Mouse (Mus musculus): ENCODE measurements around the gene Abcg1. TPM values are rescaled to one million over a fixed set of nuclear protein-coding genes. Genes with fewer than 3 reads are reported as not detected.

Abcg1 gene
- polyA plus RNA-seq, 1 experiment from 2014 or later, result 18.2 TPM

- peaks cover 4% of the 10 kb centered on the region for H3K4me1 ChIP-seq
- no peaks in the 10 kb centered on the region for H3K36me3 ChIP-seq (ENCODE audit: poor library complexity, severe bottlenecking)
- H3K4me2 ChIP-seq, result no peak overlapping the region
- no peak overlapping the region for H3K4me3 ChIP-seq
- no peak overlapping the region for H3K27ac ChIP-seq
- peaks cover 11% of the 10 kb centered on the region; the same call in 1 of the 2 replicates for H3K9me3 ChIP-seq (replicated peaks)
- 83% methylated on average over 9 of the region's 9 CpGs for WGBS
- H3K27me3 ChIP-seq, result no peaks in the 10 kb centered on the region
- ATAC-seq, result no peak
- no peak overlapping the region for H3K9ac ChIP-seq
These were observed 28.6 kb upstream of the Abcg1 start for GRCm38 (mm10) chr17:31028821-31029370.

DNA sequence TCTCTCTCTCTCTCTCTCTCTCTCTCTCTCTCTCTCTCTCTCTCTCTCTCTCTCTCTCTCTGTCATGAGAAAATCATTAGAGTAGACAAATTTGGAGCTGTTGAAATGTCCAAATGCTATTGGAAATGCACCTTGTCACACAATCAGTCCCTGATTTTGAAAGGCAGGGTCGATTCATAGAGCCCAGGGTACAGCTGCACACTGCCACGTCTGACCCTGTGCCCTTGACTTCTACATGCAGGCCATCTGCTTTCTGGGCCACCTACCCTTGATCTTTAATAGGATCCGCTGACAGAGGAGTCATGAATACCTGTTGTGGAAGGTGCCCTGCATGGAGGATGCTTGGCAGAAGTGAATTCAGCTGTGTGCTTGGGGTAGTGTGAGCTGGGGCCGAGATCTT lies 28.1 kb upstream of the Abcg1 start:
- H3K27me3 ChIP-seq, result no peaks in the 10 kb centered on the region
- 95% methylated on average over 4 of the region's 4 CpGs for WGBS
- H3K4me3 ChIP-seq, result no peak overlapping the region
- H3K36me3 ChIP-seq (ENCODE audit: poor library complexity, severe bottlenecking), result no peaks in the 10 kb centered on the region
- no peak for ATAC-seq
- H3K4me2 ChIP-seq, result no peak overlapping the region
- no peak overlapping the region for H3K27ac ChIP-seq
- no peak overlapping the region for H3K9ac ChIP-seq
- peaks cover 11% of the 10 kb centered on the region; the same call in 1 of the 2 replicates for H3K9me3 ChIP-seq (replicated peaks)
- H3K4me1 ChIP-seq, result peaks cover 9% of the 10 kb centered on the region

DNA sequence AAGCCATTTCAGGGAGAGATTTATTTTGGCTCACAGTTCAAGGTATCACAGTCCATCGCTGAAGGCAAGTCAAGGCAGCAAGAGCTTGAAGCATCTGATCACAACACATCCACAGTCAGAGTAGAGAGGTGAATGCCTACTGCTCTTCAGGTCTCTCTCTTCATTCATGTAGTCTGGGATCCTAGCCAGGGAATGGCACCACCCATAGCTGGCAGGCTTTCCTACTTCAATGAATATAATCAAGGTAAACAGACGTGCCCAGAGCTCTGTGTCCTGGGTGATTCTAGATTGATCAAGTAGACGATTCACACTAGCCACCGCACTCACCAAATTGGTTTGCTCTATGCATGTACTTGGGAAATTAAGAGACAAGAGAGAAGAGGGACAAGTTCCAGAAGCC lies 25.1 kb upstream of the Abcg1 start:
- peaks cover 20% of the 10 kb centered on the region for H3K4me1 ChIP-seq
- no peaks in the 10 kb centered on the region for H3K36me3 ChIP-seq (ENCODE audit: poor library complexity, severe bottlenecking)
- H3K9me3 ChIP-seq (replicated peaks), result peaks cover 11% of the 10 kb centered on the region; the same call in 1 of the 2 replicates
- 86% methylated on average over 4 of the region's 4 CpGs for WGBS
- H3K27me3 ChIP-seq, result no peaks in the 10 kb centered on the region
- H3K4me2 ChIP-seq, result no peak overlapping the region
- no peak overlapping the region for H3K27ac ChIP-seq
- no peak overlapping the region for H3K4me3 ChIP-seq
- H3K9ac ChIP-seq, result no peak overlapping the region
- no peak for ATAC-seq

- H3K4me3 ChIP-seq, result no peak overlapping the region
- no peak overlapping the region for H3K4me2 ChIP-seq
- ATAC-seq, result no peak
- H3K36me3 ChIP-seq (ENCODE audit: poor library complexity, severe bottlenecking), result no peaks in the 10 kb centered on the region
- H3K27ac ChIP-seq, result no peak overlapping the region
- H3K9ac ChIP-seq, result no peak overlapping the region
- WGBS, result 68% methylated on average over 2 of the region's 2 CpGs
- H3K27me3 ChIP-seq, result no peaks in the 10 kb centered on the region
- H3K4me1 ChIP-seq, result peaks cover 20% of the 10 kb centered on the region
- peaks cover 11% of the 10 kb centered on the region; the same call in 1 of the 2 replicates for H3K9me3 ChIP-seq (replicated peaks)
These were observed 24.2 kb upstream of the Abcg1 start for GRCm38 (mm10) chr17:31033251-31033650.

DNA sequence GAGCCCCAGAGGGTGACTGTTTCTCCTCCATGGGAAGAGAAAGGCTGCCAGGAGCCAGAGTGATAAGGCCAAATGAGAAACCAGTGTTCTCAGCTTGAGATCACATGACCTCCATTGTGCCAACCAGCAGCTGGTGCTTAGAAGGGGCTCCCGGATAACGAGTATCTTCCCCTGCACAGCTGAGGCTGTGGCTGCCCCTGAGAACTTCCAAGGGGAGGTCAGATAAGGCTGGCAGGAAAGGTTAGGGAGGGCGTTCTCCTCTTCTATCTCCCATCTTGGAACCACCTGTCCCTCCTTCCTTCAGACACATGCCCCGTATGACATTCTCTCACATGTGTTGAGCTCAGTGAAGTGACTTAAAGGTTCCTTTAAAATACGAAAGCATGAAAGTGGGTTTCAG lies 23.3 kb upstream of the Abcg1 start:
- peak; percentile 30; the same call in 1 of the 2 replicates for ATAC-seq

GRCm38 (mm10) chr17:31034674-31035356 lies 22.7 kb upstream of the Abcg1 start:
- peaks cover 20% of the 10 kb centered on the region for H3K4me1 ChIP-seq
- no peaks in the 10 kb centered on the region for H3K27me3 ChIP-seq
- 94% methylated on average over 9 of the region's 9 CpGs for WGBS
- no peak overlapping the region for H3K4me3 ChIP-seq
- peaks cover 11% of the 10 kb centered on the region; the same call in 1 of the 2 replicates for H3K9me3 ChIP-seq (replicated peaks)
- H3K36me3 ChIP-seq (ENCODE audit: poor library complexity, severe bottlenecking), result no peaks in the 10 kb centered on the region
- no peak overlapping the region for H3K4me2 ChIP-seq
- ATAC-seq, result no peak
- H3K27ac ChIP-seq, result 0 out of 2 replicates have a peak overlapping the region, but pooled peaks have one; percentile 45
- H3K9ac ChIP-seq, result no peak overlapping the region

More for the DNA sequence above, 23.3 kb upstream of the Abcg1 start:
- H3K4me1 ChIP-seq, result peaks cover 20% of the 10 kb centered on the region
- no peak overlapping the region for H3K9ac ChIP-seq
- WGBS, result 44% methylated on average over 5 of the region's 5 CpGs
- no peak overlapping the region for H3K4me2 ChIP-seq
- peak overlapping the region; percentile 45 for H3K27ac ChIP-seq
- peaks cover 11% of the 10 kb centered on the region; the same call in 1 of the 2 replicates for H3K9me3 ChIP-seq (replicated peaks)
- H3K4me3 ChIP-seq, result no peak overlapping the region
- no peaks in the 10 kb centered on the region for H3K36me3 ChIP-seq (ENCODE audit: poor library complexity, severe bottlenecking)
- no peaks in the 10 kb centered on the region for H3K27me3 ChIP-seq

DNA sequence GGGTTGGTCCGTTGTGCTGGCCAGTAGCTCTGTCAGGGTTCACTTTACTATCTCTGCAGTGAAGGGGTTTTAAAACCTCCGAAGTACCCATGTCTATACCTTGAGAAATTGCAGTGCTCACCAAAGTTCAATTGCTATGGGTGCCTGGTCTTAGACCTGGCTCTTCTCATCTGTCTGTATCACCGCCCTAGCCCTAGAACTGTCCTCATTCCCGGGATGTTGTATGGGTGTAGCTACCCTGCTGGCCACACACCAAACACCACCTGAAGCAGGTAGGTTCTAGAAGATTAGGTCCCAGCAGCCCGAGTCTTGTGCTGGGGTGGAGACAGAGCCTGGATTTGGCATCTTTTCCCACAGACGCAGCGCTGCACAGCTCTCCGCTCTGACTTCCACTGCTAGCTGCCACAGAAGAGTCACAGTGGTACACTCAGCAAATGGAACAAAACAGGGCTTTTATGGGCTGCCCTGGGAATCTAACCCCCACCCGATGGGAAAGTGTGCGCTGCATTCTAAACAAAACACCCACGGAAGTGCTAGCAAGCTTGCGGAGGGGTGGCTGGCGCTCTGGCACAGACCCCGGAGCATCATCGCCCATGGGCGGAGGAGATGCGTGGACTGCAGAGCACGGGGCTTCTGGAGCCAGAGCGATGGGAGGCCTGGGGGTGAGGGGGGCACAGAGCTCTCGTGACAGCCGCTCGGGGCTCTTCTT lies 21.2 kb upstream of the Abcg1 start:
- 0 out of 2 replicates have a peak overlapping the region, but pooled peaks have one; percentile 18 for H3K9ac ChIP-seq
- H3K4me3 ChIP-seq, result no peak overlapping the region
- H3K36me3 ChIP-seq (ENCODE audit: poor library complexity, severe bottlenecking), result no peaks in the 10 kb centered on the region
- no peak for ATAC-seq
- H3K4me1 ChIP-seq, result peaks cover 20% of the 10 kb centered on the region
- H3K27me3 ChIP-seq, result no peaks in the 10 kb centered on the region
- WGBS, result 74% methylated on average over 22 of the region's 22 CpGs
- H3K9me3 ChIP-seq (replicated peaks), result peaks cover 11% of the 10 kb centered on the region; the same call in 1 of the 2 replicates
- H3K4me2 ChIP-seq, result no peak overlapping the region
- no peak overlapping the region for H3K27ac ChIP-seq

DNA sequence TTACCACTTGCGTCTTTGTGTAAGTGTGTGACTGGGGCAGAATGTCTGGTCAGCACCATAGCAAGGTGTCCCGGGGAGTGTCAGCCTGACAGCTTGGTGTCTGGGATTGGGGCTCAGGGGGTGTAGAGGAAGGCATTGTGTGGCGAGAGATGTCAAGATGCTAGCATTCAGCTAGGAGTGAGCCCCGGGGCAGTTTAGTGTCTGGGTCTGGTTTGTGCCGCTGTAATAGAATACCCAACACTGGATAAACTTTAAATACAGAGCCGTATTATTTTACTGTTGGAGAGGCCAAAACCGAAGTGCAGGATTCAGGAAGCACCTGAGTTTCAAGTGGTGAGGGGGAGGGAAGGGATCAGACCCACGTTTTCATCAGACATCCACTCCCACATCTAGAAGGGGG lies 20.1 kb upstream of the Abcg1 start:
- 84% methylated on average over 8 of the region's 8 CpGs for WGBS
- Histone ChIP-seq H3K9me3 (replicated peaks) (peaks cover 4% of the 10 kb centered on the region; the same call in 1 of the 2 replicates), H3K27me3 (no peaks in the 10 kb centered on the region), H3K36me3 (ENCODE audit: poor library complexity, severe bottlenecking) (no peaks in the 10 kb centered on the region), H3K4me3 (no peak overlapping the region), H3K9ac (no peak overlapping the region), H3K27ac (no peak overlapping the region), H3K4me2 (no peak overlapping the region), H3K4me1 (peaks cover 20% of the 10 kb centered on the region)
- no peak for ATAC-seq

DNA sequence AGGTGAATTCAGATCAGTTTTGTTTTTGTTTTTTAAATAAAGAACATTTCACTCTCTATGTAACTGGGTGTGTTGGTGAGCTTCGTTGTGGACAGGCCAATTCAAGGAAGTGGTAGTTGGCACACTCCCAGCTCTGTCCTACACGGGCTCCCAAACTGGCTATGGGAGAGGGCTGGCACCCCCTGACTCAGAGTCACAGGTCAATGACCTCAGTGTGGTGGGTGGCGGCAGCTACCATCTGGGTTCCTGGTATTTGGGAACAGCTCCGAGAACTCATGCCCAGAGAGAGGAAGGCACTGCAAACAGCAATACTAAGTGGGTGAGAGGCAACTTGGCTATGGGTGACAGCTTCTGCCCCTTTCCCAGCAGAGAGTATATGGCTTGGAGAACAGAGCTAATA lies 19.1 kb upstream of the Abcg1 start:
- H3K36me3 ChIP-seq (ENCODE audit: poor library complexity, severe bottlenecking), result no peaks in the 10 kb centered on the region
- H3K27ac ChIP-seq, result no peak overlapping the region
- H3K9ac ChIP-seq, result no peak overlapping the region
- no peak overlapping the region for H3K4me3 ChIP-seq
- no peak for ATAC-seq
- WGBS, result 80% methylated on average over 4 of the region's 4 CpGs
- H3K9me3 ChIP-seq (replicated peaks), result no peaks in the 10 kb centered on the region
- H3K4me1 ChIP-seq, result peaks cover 20% of the 10 kb centered on the region
- H3K4me2 ChIP-seq, result no peak overlapping the region
- no peaks in the 10 kb centered on the region for H3K27me3 ChIP-seq

DNA sequence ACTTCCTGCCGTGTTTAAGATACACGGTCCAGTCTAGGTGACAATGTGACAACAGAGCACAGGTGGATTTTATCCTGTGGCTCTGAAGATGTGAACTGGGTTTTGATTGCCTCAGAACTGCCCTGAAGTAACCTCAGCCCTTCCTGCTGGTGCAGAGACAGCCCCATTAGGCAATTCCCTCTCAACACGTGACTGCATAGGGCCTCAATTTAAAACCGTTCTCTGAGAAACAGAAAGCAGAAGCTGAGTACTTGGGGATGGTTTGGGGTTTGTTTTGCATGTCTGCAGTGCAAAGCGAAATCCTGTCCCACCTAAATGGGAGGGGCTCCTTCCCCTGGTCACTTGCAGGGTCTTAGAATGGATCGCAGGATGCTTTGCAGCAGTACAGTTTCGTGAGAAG lies 17.8 kb upstream of the Abcg1 start:
- Histone ChIP-seq H3K36me3 (ENCODE audit: poor library complexity, severe bottlenecking) (no peaks in the 10 kb centered on the region), H3K27me3 (no peaks in the 10 kb centered on the region), H3K27ac (no peak overlapping the region), H3K4me3 (no peak overlapping the region), H3K9me3 (replicated peaks) (no peaks in the 10 kb centered on the region), H3K9ac (no peak overlapping the region), H3K4me1 (peaks cover 9% of the 10 kb centered on the region), H3K4me2 (no peak overlapping the region)
- WGBS, result 80% methylated on average over 7 of the region's 7 CpGs
- no peak for ATAC-seq

GRCm38 (mm10) chr17:31040421-31040820 lies 17.1 kb upstream of the Abcg1 start:
- no peak overlapping the region for H3K4me3 ChIP-seq
- WGBS, result 91% methylated on average over 7 of the region's 7 CpGs
- H3K4me2 ChIP-seq, result no peak overlapping the region
- H3K36me3 ChIP-seq (ENCODE audit: poor library complexity, severe bottlenecking), result no peaks in the 10 kb centered on the region
- ATAC-seq, result no peak
- no peak overlapping the region for H3K9ac ChIP-seq
- H3K27me3 ChIP-seq, result no peaks in the 10 kb centered on the region
- H3K9me3 ChIP-seq (replicated peaks), result no peaks in the 10 kb centered on the region
- no peak overlapping the region for H3K27ac ChIP-seq
- peaks cover 6% of the 10 kb centered on the region for H3K4me1 ChIP-seq

GRCm38 (mm10) chr17:31042751-31043150 lies 14.7 kb upstream of the Abcg1 start:
- 60% methylated on average over 2 of the region's 2 CpGs for WGBS
- Histone ChIP-seq H3K4me3 (no peak overlapping the region), H3K9ac (no peak overlapping the region)

More at GRCm38 (mm10) chr17:31042751-31043150, 14.7 kb upstream of the Abcg1 start:
- no peaks in the 10 kb centered on the region for H3K4me1 ChIP-seq
- H3K36me3 ChIP-seq (ENCODE audit: poor library complexity, severe bottlenecking), result no peaks in the 10 kb centered on the region
- no peak overlapping the region for H3K27ac ChIP-seq
- no peak for ATAC-seq
- H3K27me3 ChIP-seq, result no peaks in the 10 kb centered on the region
- no peaks in the 10 kb centered on the region for H3K9me3 ChIP-seq (replicated peaks)
- H3K4me2 ChIP-seq, result no peak overlapping the region

Measured in forebrain, embryonic 13.5 days (tissue).